Mouse (Mus musculus): Measurements from ENCODE around the gene Pcyt1a.

DNA sequence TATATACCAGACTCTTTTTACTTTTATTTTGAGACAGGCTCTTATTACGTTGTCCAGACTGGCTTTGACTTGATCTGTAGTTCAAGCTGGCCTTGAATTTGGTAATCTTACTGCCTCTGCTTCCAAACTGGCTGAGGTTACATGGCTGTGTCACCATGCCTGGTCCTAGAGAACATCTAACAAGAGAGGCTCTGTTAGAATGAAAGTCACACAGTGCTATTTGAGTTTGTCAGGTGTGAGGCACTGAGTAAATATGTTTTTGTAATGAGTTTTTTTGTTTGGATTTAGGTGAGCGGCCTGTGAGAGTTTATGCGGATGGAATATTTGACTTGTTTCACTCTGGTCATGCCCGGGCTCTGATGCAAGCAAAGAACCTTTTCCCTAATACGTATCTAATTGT is 31.0 kb downstream of the Pcyt1a start:
- no peak for TF ChIP-seq TAL1 (conservative IDR thresholded peaks at IDR 0.05; ENCODE audit: low read depth, low read length)
- TF ChIP-seq CTCF (IDR thresholded peaks at IDR 0.05; ENCODE audit: low read depth, low read length), result no peak

All from G1E (cell line).